Mouse (Mus musculus) cerebellum, adult 11 months (tissue): Measurements from ENCODE around the gene 3110082J24Rik.
"Not testable (repeated sequence)": the region's sequence is repeated elsewhere in the genome, so short reads cannot be mapped to it uniquely, and the experiment has no call there.

Experiments
- DNase-seq: peaks from one replicate; pipeline ENCODE4 v3.0.0; 2022

The 3110082J24Rik gene

GRCm38 (mm10) chr5:30067726-30068125 lies 38.2 kb downstream of the 3110082J24Rik start:
- no peak for DNase-seq

DNA sequence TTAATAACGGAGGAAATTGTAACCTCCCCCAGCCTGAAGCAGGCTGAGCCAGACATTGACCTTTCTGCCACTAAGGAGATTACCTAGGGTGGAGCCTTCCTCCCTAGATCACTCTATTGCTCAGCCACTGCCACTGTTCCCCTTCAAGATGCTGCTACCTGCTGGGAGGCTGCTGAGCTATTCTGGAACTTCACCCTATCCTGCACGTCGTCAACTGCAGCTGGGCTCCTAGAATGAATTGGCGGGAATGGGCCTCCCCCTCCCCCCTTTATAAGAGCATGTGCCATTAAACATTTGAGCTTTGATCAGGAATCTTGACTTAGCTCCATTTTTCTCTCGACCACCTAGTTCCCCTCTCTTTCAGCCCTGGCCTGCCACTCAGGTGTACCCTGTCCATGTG lies 46.3 kb downstream of the 3110082J24Rik start:
- not testable (repeated sequence) for DNase-seq

GRCm38 (mm10) chr5:30058216-30058731 lies 47.6 kb downstream of the 3110082J24Rik start:
- no peak for DNase-seq
